Mouse (Mus musculus) cerebral cortex, adult 2 months (tissue): ENCODE measurements around the gene Farp1.

Experiments
- WGBS: fragments of 180-500 bp; shearing (Covaris S2); methylation state at CpG from one replicate; pipeline ENCODE4 v1.1.7; 2018; 5-methylcytosine and 5-hydroxymethylcytosine counted together

Farp1 gene

DNA sequence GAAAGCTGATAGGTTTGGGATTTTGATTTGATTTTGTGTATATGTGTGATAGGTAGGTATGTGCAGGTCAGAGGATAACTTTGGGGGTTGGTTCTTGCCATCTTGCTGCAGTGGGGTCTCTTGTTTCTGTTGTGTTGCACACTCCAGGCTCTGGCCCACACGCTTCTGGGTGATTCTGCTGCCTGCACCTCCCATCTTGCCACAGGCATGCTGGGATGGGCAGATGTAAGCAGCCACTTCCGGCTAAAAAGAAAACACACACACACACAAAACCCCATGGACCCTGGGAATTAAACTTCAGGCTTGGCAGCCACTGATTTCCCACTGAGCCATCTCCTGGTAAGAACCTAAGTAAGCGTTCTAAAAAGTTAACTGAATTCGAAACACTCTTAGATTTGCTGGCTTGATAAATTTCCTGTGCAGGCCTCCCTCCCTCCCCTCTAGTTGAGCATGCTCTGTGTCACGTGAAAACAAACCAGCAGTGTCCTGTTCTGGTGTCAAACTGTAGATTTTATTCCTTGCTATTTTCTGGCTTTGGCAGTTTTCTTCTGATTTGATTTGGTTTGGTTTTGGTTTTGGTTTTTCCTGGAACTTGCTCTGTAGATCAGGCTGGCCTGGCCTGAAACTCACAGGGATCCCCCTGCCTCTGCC is 226.4 kb downstream of the Farp1 start:
- WGBS = 67% methylated on average over 5 of the region's 5 CpGs

- WGBS = 75% methylated on average over 4 of the region's 4 CpGs
Measured at GRCm38 (mm10) chr14:121262606-121263005, 227.6 kb downstream of the Farp1 start.

DNA sequence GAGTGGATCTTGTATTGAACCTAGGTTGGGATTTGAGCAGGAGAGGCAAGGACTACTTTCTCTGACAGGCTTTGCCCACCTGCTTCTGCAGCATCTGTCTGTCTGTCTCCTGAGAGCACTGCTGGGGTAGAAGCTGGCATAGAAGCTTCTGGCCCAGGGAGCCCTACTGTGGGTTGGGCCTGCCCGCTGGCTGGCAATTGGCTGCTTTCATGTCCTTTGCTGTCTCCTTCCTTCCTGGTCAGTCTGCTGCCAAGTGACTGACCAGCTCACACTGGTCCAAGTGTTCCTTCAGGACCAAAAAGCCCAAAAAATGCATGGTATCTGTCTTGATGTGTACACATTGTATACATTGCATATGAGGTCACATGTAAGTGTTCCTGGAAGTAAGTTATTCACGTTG is 228.9 kb downstream of the Farp1 start:
- 53% methylated on average over 2 of the region's 2 CpGs for WGBS

GRCm38 (mm10) chr14:121264453-121264852 is 229.5 kb downstream of the Farp1 start:
- 72% methylated on average over 6 of the region's 6 CpGs for WGBS

GRCm38 (mm10) chr14:121267801-121268200 is 232.8 kb downstream of the Farp1 start:
- 92% methylated on average over 8 of the region's 8 CpGs for WGBS

- WGBS = 57% methylated on average over 6 of the region's 6 CpGs
Measured at GRCm38 (mm10) chr14:121270490-121270889, 235.5 kb downstream of the Farp1 start.

- 77% methylated on average over 12 of the region's 12 CpGs for WGBS
Measured at GRCm38 (mm10) chr14:121274985-121275384, 240.0 kb downstream of the Farp1 start.

- 78% methylated on average over 10 of the region's 10 CpGs for WGBS
Measured at GRCm38 (mm10) chr14:121276016-121276415, 241.0 kb downstream of the Farp1 start.

DNA sequence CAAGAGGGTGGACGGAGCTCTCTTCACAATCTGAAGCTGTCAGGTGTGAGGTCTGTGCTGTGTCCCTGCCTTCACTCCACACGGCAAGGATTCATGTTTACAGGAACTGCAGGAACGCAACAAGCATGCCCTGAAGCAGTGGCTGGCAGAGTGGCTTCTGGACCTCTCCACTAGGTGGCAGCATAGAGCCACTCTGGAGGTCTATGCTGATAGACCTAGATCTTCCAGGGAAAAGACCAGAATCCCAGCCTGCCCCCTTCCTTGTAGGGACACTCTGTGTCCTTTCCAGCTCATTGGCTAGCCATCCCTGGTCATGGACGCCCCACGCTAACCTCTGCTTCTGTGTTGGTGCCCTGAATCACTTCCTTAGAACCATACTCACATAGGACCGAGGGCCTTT is 244.1 kb downstream of the Farp1 start:
- 27% methylated on average over 6 of the region's 6 CpGs for WGBS

DNA sequence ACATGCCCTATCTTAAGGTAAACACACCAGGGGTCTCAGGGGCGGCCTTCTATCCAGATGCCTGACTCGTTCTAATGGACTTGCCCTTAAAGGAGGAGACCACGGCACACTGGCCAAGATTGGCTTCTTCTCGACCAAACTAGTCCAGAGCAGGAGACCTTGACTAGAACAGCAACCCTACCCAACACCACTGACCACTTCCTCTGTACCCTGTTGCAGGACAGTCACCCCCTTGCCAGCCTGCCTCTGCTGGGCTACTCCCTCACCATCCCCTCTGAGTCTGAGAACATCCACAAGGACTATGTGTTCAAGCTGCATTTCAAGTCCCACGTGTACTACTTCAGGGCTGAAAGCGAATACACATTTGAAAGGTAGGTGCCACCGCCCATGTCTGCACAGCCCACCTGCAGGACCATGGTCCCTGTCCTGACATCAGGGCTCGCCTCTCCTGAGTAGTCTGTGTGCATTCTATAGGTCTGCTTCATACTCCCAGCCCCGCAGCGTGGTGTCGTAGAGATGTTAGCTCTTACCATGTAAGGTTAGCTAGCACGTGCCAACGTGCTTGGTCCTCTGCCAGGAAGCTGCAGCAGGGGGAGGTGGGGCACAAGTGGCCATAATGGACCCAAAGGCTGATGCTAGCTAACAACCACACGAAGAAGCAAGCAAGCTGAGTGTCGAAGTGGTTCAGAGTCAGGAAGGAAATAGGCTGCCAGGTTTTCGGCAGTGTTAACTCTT is 245.8 kb downstream of the Farp1 start:
- 63% methylated on average over 16 of the region's 16 CpGs for WGBS

DNA sequence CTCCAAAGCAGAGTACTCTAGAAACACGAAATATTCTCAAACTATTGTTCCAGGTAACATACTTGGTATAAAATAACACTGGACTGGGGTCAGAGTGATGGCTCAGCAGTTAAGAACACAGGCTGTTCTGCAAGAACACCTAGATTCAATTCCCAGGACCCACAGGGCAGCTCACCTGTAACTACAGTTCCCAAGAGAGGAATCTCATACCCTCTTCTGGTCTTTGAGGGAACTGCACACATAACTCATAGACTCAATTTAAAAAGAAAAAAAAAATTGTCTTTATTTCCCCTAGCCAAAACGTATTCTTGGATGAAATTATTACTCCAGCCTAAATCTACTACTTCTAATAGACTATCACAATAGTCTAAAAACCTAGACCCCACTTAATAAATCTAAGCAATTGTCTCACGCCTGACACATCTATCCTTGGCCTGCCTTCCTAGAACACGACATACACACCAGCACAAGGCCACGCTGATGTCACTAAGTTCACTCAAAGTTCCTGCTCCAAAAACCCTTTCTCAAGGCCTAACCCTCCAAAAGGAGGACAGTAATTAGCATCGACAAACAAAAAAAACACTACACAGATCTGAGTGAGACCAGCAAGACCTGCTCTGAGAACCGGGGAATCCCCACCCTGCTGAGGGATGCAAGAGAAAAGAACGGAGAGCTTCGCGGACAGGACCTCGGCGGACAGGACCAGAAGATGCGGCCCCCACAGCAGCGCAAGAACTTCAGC is 250.6 kb downstream of the Farp1 start:
- 90% methylated on average over 14 of the region's 14 CpGs for WGBS

GRCm38 (mm10) chr14:121291881-121292280 is 256.9 kb downstream of the Farp1 start:
- 74% methylated on average over 8 of the region's 8 CpGs for WGBS

GRCm38 (mm10) chr14:121292391-121292790 is 257.4 kb downstream of the Farp1 start:
- 77% methylated on average over 3 of the region's 3 CpGs for WGBS

DNA sequence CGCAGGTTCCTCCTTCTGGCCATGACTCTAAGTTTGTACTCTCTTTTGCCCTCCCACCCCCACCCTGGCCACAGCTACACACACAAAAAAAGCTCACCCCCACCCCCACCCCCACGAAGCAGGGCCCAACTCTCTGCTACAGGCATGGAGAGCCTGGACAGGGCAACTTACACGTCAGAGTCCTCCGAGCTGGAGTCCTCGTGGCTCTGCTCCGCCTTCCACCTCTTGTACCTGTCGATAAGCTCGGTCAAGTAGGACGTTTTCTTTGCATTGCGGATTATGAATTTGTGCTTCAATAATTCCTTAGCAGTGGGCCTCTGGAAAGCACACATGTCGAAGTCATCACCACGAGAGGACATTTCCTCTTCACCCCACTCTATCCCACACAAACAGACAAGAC is 259.5 kb downstream of the Farp1 start:
- 94% methylated on average over 12 of the region's 12 CpGs for WGBS

- 88% methylated on average over 6 of the region's 6 CpGs for WGBS
Measured at GRCm38 (mm10) chr14:121297103-121297502, 262.1 kb downstream of the Farp1 start.

DNA sequence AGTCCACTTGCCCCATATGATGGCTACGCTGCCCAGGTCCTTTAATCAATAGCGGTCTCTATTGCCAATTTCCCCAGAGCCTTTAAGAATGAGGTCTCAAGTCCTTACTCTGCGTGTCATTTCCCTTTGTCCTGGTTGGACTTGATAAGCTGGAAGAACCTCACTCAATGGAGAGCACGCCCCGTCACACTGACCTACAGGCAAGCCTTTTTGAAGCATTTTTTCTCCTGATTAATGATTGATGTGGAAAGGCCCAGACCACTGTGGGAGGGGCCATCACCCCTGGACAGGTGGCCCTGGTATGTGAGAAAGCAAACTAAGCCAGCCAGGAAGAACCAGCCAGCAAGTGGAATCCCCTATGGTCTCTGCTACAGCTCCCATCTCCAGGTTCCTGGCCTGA is 263.5 kb downstream of the Farp1 start:
- 97% methylated on average over 5 of the region's 5 CpGs for WGBS

DNA sequence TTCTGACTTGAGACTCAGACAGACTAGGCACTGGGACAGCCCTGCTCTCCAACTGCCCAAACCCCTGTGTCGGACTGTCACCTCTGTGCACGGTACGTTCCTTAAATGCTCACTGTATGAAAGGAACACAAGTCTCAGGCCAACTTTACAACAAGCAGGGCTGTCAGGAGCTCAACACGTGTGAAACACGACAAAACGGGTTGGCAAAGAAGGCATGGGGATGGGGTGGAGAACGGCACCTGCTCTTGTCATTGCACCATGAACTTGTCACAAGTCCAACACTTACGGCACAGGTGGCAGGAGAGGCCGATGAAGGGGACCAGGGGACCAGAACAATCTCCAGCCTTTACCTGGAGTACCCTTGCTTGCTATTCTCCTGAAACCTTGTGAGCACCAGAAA is 264.1 kb downstream of the Farp1 start:
- 90% methylated on average over 9 of the region's 9 CpGs for WGBS

DNA sequence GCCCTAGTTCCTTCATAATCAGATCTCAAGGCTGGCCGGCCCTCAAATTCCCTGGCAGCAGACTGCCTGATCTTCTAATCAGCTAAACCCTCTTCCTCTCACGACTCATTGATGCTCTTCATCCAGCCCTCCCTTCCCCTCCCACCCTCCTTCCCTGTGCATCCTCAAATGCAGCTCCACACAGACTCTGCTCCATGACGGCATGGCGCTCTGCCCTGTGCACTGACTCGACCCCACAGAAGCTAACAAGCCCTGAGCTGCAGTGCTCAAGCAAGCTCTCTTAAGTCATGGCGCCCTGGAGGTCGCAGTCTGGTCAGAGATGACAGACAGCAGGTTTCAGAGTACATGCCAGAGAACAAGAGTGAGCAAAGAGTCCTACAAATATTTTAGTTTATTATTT is 269.5 kb downstream of the Farp1 start:
- 71% methylated on average over 7 of the region's 7 CpGs for WGBS

- 77% methylated on average over 8 of the region's 8 CpGs for WGBS
Measured at GRCm38 (mm10) chr14:121305316-121306064, 270.5 kb downstream of the Farp1 start.

- WGBS = 81% methylated on average over 3 of the region's 3 CpGs
Measured at GRCm38 (mm10) chr14:121309909-121310308, 274.9 kb downstream of the Farp1 start.

DNA sequence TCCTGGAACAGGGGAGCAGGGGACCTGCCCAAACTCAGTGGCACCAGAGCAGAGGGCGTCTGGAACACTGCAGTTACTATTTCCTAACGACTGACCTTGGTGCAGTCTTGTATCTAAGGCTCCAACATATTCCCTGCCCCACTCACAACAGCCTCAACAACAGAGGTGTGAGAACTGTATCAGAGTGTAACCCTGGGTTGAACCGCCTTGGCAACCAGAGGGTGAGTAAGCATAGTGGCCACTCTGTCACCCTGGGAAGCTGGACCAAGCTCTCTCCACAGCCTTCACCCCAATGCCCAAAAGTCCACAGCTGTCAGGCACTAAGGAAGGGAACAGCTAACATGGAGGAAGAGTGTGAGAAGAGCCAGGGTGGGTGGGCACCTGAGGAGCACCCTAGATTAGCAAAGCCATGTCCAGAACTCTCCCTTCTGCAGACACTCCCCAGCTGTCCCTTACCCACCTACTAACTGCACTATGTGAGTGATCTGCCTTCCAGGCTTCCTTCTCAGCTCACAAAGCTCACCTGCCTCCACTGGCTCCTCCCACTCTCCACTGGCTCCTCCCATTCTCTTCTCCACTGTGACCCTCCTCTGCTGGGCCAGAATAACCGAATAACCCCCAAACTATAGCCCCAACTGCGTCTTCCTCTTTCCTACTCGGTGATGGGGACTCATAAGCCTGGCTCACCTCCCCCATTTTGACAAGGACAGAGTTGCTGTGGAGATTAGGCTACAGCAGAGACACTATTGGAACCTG is 275.5 kb downstream of the Farp1 start:
- WGBS = 90% methylated on average over 6 of the region's 6 CpGs
